In the genomic region with DNA sequence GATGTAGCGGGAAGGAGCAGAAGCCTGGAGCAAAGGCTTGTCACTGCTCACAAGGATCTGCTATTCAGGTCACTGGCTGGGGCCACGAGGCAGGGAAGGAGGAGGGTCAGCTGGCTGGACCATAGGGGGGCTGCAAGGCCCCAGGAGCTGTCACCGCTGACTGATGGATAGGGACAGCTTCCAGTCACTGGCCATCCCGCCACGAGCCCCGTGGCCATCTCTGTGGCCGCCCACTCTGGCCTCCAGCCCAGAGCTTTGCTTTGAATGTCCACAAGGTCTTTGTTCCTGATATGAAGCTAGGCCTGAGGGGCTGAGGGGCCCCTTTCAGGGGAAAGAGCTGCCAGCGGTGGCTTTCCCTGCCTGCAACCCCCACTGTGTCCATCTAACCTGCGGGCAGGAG, we compare ENCODE assay signal across 9 mouse cellular contexts.
DNase-seq lines count a peak whose midpoint lies in the region; ATAC-seq and TF ChIP-seq lines count a peak whose summit lies in the region.
"Had no signal": no experiment of that assay in that cellular context is flagged by ENCODE, and none has a peak within 500 bp of the region (broad histone marks: within the 10 kb centered on the region; RNA-seq: fewer than 3 reads in every experiment).

No protein-coding gene starts in this region.

- peak overlapping the region; percentile 10 for H3K9ac ChIP-seq in heart, embryonic 11.5 days (ENCODE audit: low read depth, low read length)
- no peak overlapping the region for H3K9ac ChIP-seq in heart, adult 2 months (ENCODE audit: low read depth, low read length)
- no peak overlapping the region for H3K9ac ChIP-seq in limb, embryonic 14.5 days (ENCODE audit: low read depth, low read length, severe bottlenecking)

- 9% methylated on average over 9 of the region's 9 CpGs for WGBS in heart, embryonic 11.5 days (ENCODE audit: insufficient replicate concordance)
- 48% methylated on average over 9 of the region's 9 CpGs for WGBS in heart, adult 2 months
- 17% methylated on average over 9 of the region's 9 CpGs for WGBS in forebrain, embryonic 10.5 days
- WGBS in limb, embryonic 14.5 days = 20% methylated on average over 8 of the region's 9 CpGs

- no peak for TF ChIP-seq CTCF in heart, adult 2 months (IDR thresholded peaks at IDR 0.05)

- no peak for TF ChIP-seq POLR2A in heart, adult 2 months (IDR thresholded peaks at IDR 0.05; ENCODE audit: insufficient read depth, low read depth, low read length)
- TF ChIP-seq POLR2A in limb, embryonic 14.5 days (IDR thresholded peaks at IDR 0.05; ENCODE audit: borderline replicate concordance, extremely low read depth, insufficient read depth, insufficient read length) = no peak

- no peaks in the 10 kb centered on the region for H3K79me2 ChIP-seq in heart, adult 2 months (replicated peaks; ENCODE audit: control insufficient read depth, insufficient read depth, low read length)

- peaks cover 48% of the 10 kb centered on the region for H3K4me1 ChIP-seq in heart, embryonic 11.5 days (ENCODE audit: control insufficient read depth, insufficient read depth, low read length)
- H3K4me1 ChIP-seq in heart, adult 2 months (ENCODE audit: control insufficient read depth, insufficient read depth, low read length) = peaks cover 7% of the 10 kb centered on the region
- H3K4me1 ChIP-seq in forebrain, embryonic 10.5 days = peaks cover 73% of the 10 kb centered on the region
- peaks cover 30% of the 10 kb centered on the region for H3K4me1 ChIP-seq in limb, embryonic 14.5 days (ENCODE audit: control insufficient read depth, insufficient read depth, low read length)

- no peak for DNase-seq in heart, adult 2 months
- peak; percentile 60 for DNase-seq in Muller cell, postnatal 12 days (ENCODE audit: inconsistent ontology term)
- DNase-seq in forebrain, embryonic 10.5 days (ENCODE audit: extremely low spot score, low spot score) = peak; percentile 42
- DNase-seq in limb, embryonic 14.5 days (ENCODE audit: low spot score) = peak; percentile 38
- no peak for DNase-seq in spleen, adult 18-20 months
- no peak for DNase-seq in layer of hippocampus, postnatal 14 days (ENCODE audit: low spot score in 2 of 2)

- peak overlapping the region; percentile 55; the same call in 1 of the 2 replicates for H3K27ac ChIP-seq in heart, embryonic 11.5 days (ENCODE audit: low read depth, low read length)
- no peak overlapping the region for H3K27ac ChIP-seq in heart, adult 2 months
- H3K27ac ChIP-seq in forebrain, embryonic 10.5 days = peak overlapping the region; percentile 89
- H3K27ac ChIP-seq in limb, embryonic 14.5 days (replicated peaks; ENCODE audit: low read depth, low read length) = no peak overlapping the region

- intact Hi-C loops in heart, adult 2 months (cut with DNase I) = no loop called here

- no peak overlapping the region for H3K4me2 ChIP-seq in heart, embryonic 11.5 days
- H3K4me2 ChIP-seq in limb, embryonic 14.5 days (replicated peaks; ENCODE audit: low read depth, low read length, severe bottlenecking) = no peak overlapping the region

- no peak overlapping the region for H3K4me3 ChIP-seq in heart, embryonic 11.5 days (ENCODE audit: low read depth, low read length)
- H3K4me3 ChIP-seq in heart, adult 2 months = no peak overlapping the region
- H3K4me3 ChIP-seq in forebrain, embryonic 10.5 days = peak overlapping the region; percentile 17
- no peak overlapping the region for H3K4me3 ChIP-seq in limb, embryonic 14.5 days (replicated peaks; ENCODE audit: low read length)

- TF ChIP-seq EP300 in heart, adult 2 months (IDR thresholded peaks at IDR 0.05; ENCODE audit: insufficient read depth, low read depth, low read length) = no peak

- no peaks in the 10 kb centered on the region for H3K9me3 ChIP-seq in heart, embryonic 11.5 days (replicated peaks; ENCODE audit: control insufficient read depth, low read length)
- H3K9me3 ChIP-seq in forebrain, embryonic 10.5 days = no peaks in the 10 kb centered on the region
- no peaks in the 10 kb centered on the region for H3K9me3 ChIP-seq in limb, embryonic 14.5 days (ENCODE audit: control insufficient read depth, low read length)
- H3K9me3 ChIP-seq: megakaryocyte, embryonic 14.5 days had no signal

- ATAC-seq in heart, embryonic 11.5 days (replicated peaks; ENCODE audit: insufficient number of reproducible peaks, low FRiP score, low TSS enrichment) = peak; percentile 53
- ATAC-seq in limb, embryonic 14.5 days (ENCODE audit: low FRiP score, low read depth) = no peak
- ATAC-seq in inflammation-experienced regulatory T-cells, adult 6 months = no peak

- peaks cover 39% of the 10 kb centered on the region for H3K27me3 ChIP-seq in heart, embryonic 11.5 days (ENCODE audit: control insufficient read depth, insufficient read depth, low read length)
- no peaks in the 10 kb centered on the region for H3K27me3 ChIP-seq in heart, adult 2 months (ENCODE audit: control insufficient read depth, insufficient read depth, low read length)
- H3K27me3 ChIP-seq in forebrain, embryonic 10.5 days (ENCODE audit: poor library complexity, severe bottlenecking) = peaks cover 62% of the 10 kb centered on the region
- no peaks in the 10 kb centered on the region for H3K27me3 ChIP-seq in limb, embryonic 14.5 days (ENCODE audit: control insufficient read depth, insufficient read depth, low read length)

- H3K36me3 ChIP-seq in heart, embryonic 11.5 days (ENCODE audit: control insufficient read depth, insufficient read depth, low read length) = no peaks in the 10 kb centered on the region
- H3K36me3 ChIP-seq in heart, adult 2 months (ENCODE audit: control insufficient read depth, insufficient read depth, low read length) = no peaks in the 10 kb centered on the region
- H3K36me3 ChIP-seq in forebrain, embryonic 10.5 days (replicated peaks) = no peaks in the 10 kb centered on the region
- no peaks in the 10 kb centered on the region for H3K36me3 ChIP-seq in limb, embryonic 14.5 days (ENCODE audit: control insufficient read depth, insufficient read depth, low read length)

Comparison
In these comparisons a context has a peak if more than half of its experiments do, and no peak if none do; other contexts are left out.
1. H3K27ac ChIP-seq: peak in heart, embryonic 11.5 days (single experiment) and forebrain, embryonic 10.5 days (single experiment); none in heart, adult 2 months (single experiment) and limb, embryonic 14.5 days (single experiment).
2. DNase-seq: peak in Muller cell, postnatal 12 days (single experiment), forebrain, embryonic 10.5 days (single experiment) and limb, embryonic 14.5 days (single experiment); none in heart, adult 2 months (0 of 2), spleen, adult 18-20 months (0 of 2) and layer of hippocampus, postnatal 14 days (0 of 2).